Mouse (Mus musculus): ENCODE results near the gene Tdrd5. TPM values are rescaled to one million over a fixed set of nuclear protein-coding genes. Genes with fewer than 3 reads are reported as not detected.
A peak's percentile ranks its signal among the peaks of the same experiment; 100 is the strongest.

The Tdrd5 gene
- polyA plus RNA-seq, 1 experiment from 2014 or later = 1.3 TPM

DNA sequence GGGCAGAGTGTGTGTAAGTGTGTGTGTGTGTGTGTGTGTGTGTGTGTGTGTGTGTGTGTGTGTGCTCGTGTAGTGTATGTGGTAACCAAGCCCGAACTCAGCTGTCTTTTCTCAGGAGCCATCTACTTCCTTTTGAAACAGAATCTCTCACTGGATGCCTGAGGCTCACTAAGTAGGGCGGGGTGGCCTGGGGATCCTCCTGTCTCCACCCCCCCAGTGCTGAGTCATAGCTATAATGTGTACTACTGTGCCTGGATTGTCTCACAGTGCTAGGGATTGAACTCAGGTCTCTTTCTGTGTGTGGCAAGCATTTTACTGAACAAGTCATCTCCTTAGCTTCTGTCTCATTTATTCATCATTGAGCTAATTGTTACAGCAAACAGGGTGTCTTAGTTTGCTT lies 86.1 kb downstream of the Tdrd5 start:
- no peak overlapping the region for H3K4me2 ChIP-seq (ENCODE audit: low read depth, low read length)
- peak; percentile 69 for ATAC-seq (ENCODE audit: low read depth)
- 49% methylated on average over 3 of the region's 3 CpGs for whole genome bisulfite sequencing
- no peaks in the 10 kb centered on the region for H3K36me3 ChIP-seq (ENCODE audit: control insufficient read depth, insufficient read depth, low read length)
- H3K4me1 ChIP-seq (replicated peaks; ENCODE audit: control insufficient read depth, insufficient read depth, low read length) = peaks cover 6% of the 10 kb centered on the region
- no peak overlapping the region for H3K4me3 ChIP-seq (ENCODE audit: low read length)
- H3K9me3 ChIP-seq (ENCODE audit: control insufficient read depth, low read length) = no peaks in the 10 kb centered on the region
- no peaks in the 10 kb centered on the region for H3K27me3 ChIP-seq (ENCODE audit: control insufficient read depth, insufficient read depth, low read depth, low read length)
- no peak overlapping the region for H3K9ac ChIP-seq (ENCODE audit: low read length)
- no peak overlapping the region for H3K27ac ChIP-seq (ENCODE audit: low read length)

DNA sequence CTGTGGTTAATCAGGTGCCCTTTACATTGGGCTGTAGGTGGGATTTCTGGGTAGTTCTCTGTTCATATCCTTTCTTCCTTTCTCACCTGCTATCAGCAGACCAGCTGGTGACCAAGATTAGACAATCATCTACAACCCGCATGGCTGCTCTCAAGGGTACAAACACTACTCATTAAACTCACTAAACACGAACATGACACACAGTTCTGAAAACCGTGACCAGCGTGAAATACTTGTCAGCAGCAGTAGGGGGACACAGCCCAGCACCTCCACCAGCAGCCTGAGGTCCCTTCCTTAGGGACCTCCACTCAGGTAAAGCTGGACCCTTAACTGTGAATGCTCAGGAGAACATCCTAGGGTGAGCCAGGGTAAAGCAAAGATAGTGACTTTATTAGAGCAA lies 87.2 kb downstream of the Tdrd5 start:
- no peak for ATAC-seq (ENCODE audit: low read depth)
- Histone ChIP-seq H3K9ac (ENCODE audit: low read length) (no peak overlapping the region), H3K4me2 (ENCODE audit: low read depth, low read length) (no peak overlapping the region), H3K4me1 (replicated peaks; ENCODE audit: control insufficient read depth, insufficient read depth, low read length) (peaks cover 6% of the 10 kb centered on the region; the same call in 1 of the 2 replicates), H3K9me3 (ENCODE audit: control insufficient read depth, low read length) (no peaks in the 10 kb centered on the region), H3K27ac (ENCODE audit: low read length) (no peak overlapping the region), H3K4me3 (ENCODE audit: low read length) (no peak overlapping the region), H3K36me3 (ENCODE audit: control insufficient read depth, insufficient read depth, low read length) (no peaks in the 10 kb centered on the region), H3K27me3 (ENCODE audit: control insufficient read depth, insufficient read depth, low read depth, low read length) (no peaks in the 10 kb centered on the region)
- 64% methylated on average over 4 of the region's 4 CpGs for WGBS

GRCm38 (mm10) chr1:156214651-156215050 lies 88.8 kb downstream of the Tdrd5 start:
- Histone ChIP-seq H3K36me3 (ENCODE audit: control insufficient read depth, insufficient read depth, low read length) (no peaks in the 10 kb centered on the region), H3K4me1 (replicated peaks; ENCODE audit: control insufficient read depth, insufficient read depth, low read length) (peaks cover 6% of the 10 kb centered on the region; the same call in 1 of the 2 replicates), H3K27ac (ENCODE audit: low read length) (no peak overlapping the region), H3K9me3 (ENCODE audit: control insufficient read depth, low read length) (no peaks in the 10 kb centered on the region), H3K4me3 (ENCODE audit: low read length) (no peak overlapping the region), H3K4me2 (ENCODE audit: low read depth, low read length) (no peak overlapping the region), H3K9ac (ENCODE audit: low read length) (no peak overlapping the region), H3K27me3 (ENCODE audit: control insufficient read depth, insufficient read depth, low read depth, low read length) (no peaks in the 10 kb centered on the region)
- no peak for ATAC-seq (ENCODE audit: low read depth)
- WGBS = 73% methylated on average over 8 of the region's 8 CpGs

GRCm38 (mm10) chr1:156212923-156213322 lies 90.5 kb downstream of the Tdrd5 start:
- Histone ChIP-seq H3K4me1 (replicated peaks; ENCODE audit: control insufficient read depth, insufficient read depth, low read length) (peaks cover 5% of the 10 kb centered on the region; the same call in 1 of the 2 replicates), H3K27ac (ENCODE audit: low read length) (no peak overlapping the region), H3K9ac (ENCODE audit: low read length) (no peak overlapping the region), H3K9me3 (ENCODE audit: control insufficient read depth, low read length) (no peaks in the 10 kb centered on the region), H3K4me2 (ENCODE audit: low read depth, low read length) (no peak overlapping the region), H3K36me3 (ENCODE audit: control insufficient read depth, insufficient read depth, low read length) (no peaks in the 10 kb centered on the region), H3K27me3 (ENCODE audit: control insufficient read depth, insufficient read depth, low read depth, low read length) (no peaks in the 10 kb centered on the region), H3K4me3 (ENCODE audit: low read length) (no peak overlapping the region)
- ATAC-seq (ENCODE audit: low read depth) = no peak
- WGBS = 84% methylated on average over 5 of the region's 5 CpGs

- no peak for ATAC-seq (ENCODE audit: low read depth)
- no peak overlapping the region for H3K9ac ChIP-seq (ENCODE audit: low read length)
- no peaks in the 10 kb centered on the region for H3K9me3 ChIP-seq (ENCODE audit: control insufficient read depth, low read length)
- no peaks in the 10 kb centered on the region for H3K4me1 ChIP-seq (replicated peaks; ENCODE audit: control insufficient read depth, insufficient read depth, low read length)
- no peak overlapping the region for H3K4me3 ChIP-seq (ENCODE audit: low read length)
- H3K27me3 ChIP-seq (ENCODE audit: control insufficient read depth, insufficient read depth, low read depth, low read length) = peaks cover 5% of the 10 kb centered on the region
- no peak overlapping the region for H3K4me2 ChIP-seq (ENCODE audit: low read depth, low read length)
- no peak overlapping the region for H3K27ac ChIP-seq (ENCODE audit: low read length)
- 39% methylated on average over 6 of the region's 6 CpGs for WGBS
- H3K36me3 ChIP-seq (ENCODE audit: control insufficient read depth, insufficient read depth, low read length) = no peaks in the 10 kb centered on the region
Measured at GRCm38 (mm10) chr1:156211809-156212317, 91.6 kb downstream of the Tdrd5 start.

Other genes with a start within 250 kb of the Tdrd5 start
- gene Fam163a, start 98.6 kb downstream of the Tdrd5 start, polyA plus RNA-seq (2015; fragmentation: Nextera tagmentation; extraction: Ambion mirVana) = 0.41 and 0.54 TPM in 2 replicates
- gene Nphs2, start 7.1 kb upstream of the Tdrd5 start, polyA plus RNA-seq (2015; fragmentation: Nextera tagmentation; extraction: Ambion mirVana) = 0.11 and 0.13 TPM in 2 replicates
- 776 and 778 TPM in 2 replicates for gene Gm2000, start 62.4 kb upstream of the Tdrd5 start, polyA plus RNA-seq (2015; fragmentation: Nextera tagmentation; extraction: Ambion mirVana)
- 0.15 and 0.41 TPM in 2 replicates for gene Axdnd1, start 117.5 kb upstream of the Tdrd5 start, polyA plus RNA-seq (2015; fragmentation: Nextera tagmentation; extraction: Ambion mirVana)
- 38.7 and 38.9 TPM in 2 replicates for gene Soat1, start 170.7 kb upstream of the Tdrd5 start, polyA plus RNA-seq (2015; fragmentation: Nextera tagmentation; extraction: Ambion mirVana)
- gene Gm10031, start 220.3 kb upstream of the Tdrd5 start, polyA plus RNA-seq (2015; fragmentation: Nextera tagmentation; extraction: Ambion mirVana) = 0.34 and 0.69 TPM in 2 replicates